Mouse (Mus musculus) E14TG2a.4 (cell line): ENCODE results near the gene Ndufs3.

Experiments
- CTCF ChIP-seq: conservative IDR thresholded peaks from 2 replicates; pipeline ENCODE4 v1.5.1; 2014; ENCODE audit warnings: low read length
- NANOG ChIP-seq: IDR thresholded peaks from 2 replicates; pipeline ENCODE4 v1.6.1; 2014; ENCODE audit warnings: borderline replicate concordance, low read length, mixed read lengths

GRCm38 (mm10) chr2:90871180-90871961 lies 33.3 kb downstream of the Ndufs3 start:
- no peak for TF ChIP-seq CTCF
- TF ChIP-seq NANOG = no peak
